Mouse (Mus musculus) ES-Bruce4 (cell line): ENCODE measurements at regions not wholly inside any gene's neighbourhood (a gene's known extent, or its start where the extent isn't known, plus 50 kb on each side); places are given as distances from the start of the nearest gene placed in this dataset.

Experiments
- CTCF ChIP-seq: IDR thresholded peaks from one replicate; pipeline ENCODE4 v1.8.1; 2011; ENCODE audit warnings: low read depth, low read length
- POLR2A ChIP-seq: IDR thresholded peaks from one replicate; pipeline ENCODE4 v1.8.1; 2011; ENCODE audit warnings: low read length; ENCODE audit not compliant: insufficient read depth

DNA sequence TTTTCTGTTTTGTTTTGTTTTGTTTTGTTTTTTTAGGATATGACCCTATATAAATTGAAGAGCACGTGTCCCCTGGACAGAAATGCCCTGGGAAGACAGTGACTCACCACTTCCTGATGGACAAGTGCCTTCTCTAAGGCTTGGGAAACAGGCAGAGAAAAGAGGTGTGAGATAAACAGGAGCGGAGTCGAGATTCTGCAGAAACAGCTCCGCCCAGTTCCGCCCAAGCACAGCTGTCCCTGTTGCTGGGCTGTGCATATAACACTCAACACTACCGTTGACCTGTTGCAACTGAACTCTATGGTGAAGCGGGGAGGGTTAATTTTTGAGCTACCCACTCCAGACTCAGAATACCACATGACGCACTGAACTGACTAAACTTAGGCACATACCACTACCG, 152.8 kb downstream of the Cartpt start:
- TF ChIP-seq CTCF (no peak), POLR2A (no peak)
